Mouse (Mus musculus): ENCODE results near the gene Elp6. TPM values are rescaled to one million over a fixed set of nuclear protein-coding genes. Genes with fewer than 3 reads are reported as not detected.

Elp6 gene
- polyA plus RNA-seq, 1 experiment from 2014 or later: 41.5 TPM

Small RNA genes lying within 50 kb of the gene (microRNA-seq; reads per million reads assigned to microRNA genes)
- 148 reads per million, percentile 54 among the genes with 10 or more reads in this experiment for gene Mir6236

Other genes starting within 250 kb of the Elp6 start
- 206 and 217 TPM in 2 replicates for gene Smarcc1, start 187.5 kb upstream of the Elp6 start, polyA plus RNA-seq (2014; fragmentation: Nextera tagmentation; extraction: Ambion mirVana)
- gene Dhx30, start 187.3 kb upstream of the Elp6 start, polyA plus RNA-seq (2014; fragmentation: Nextera tagmentation; extraction: Ambion mirVana): 179 and 190 TPM in 2 replicates
- 0.32 and 0.35 TPM in 2 replicates for gene Cspg5, start 61.4 kb upstream of the Elp6 start, polyA plus RNA-seq (2014; fragmentation: Nextera tagmentation; extraction: Ambion mirVana)
- 22.1 and 23.9 TPM in 2 replicates for gene Scap, start 28.1 kb downstream of the Elp6 start, polyA plus RNA-seq (2014; fragmentation: Nextera tagmentation; extraction: Ambion mirVana)
- gene Ptpn23, start 103.0 kb downstream of the Elp6 start, polyA plus RNA-seq (2014; fragmentation: Nextera tagmentation; extraction: Ambion mirVana): 16.6 and 18.6 TPM in 2 replicates
- gene Ngp, start 114.6 kb downstream of the Elp6 start, polyA plus RNA-seq (2014; fragmentation: Nextera tagmentation; extraction: Ambion mirVana): 0.47 and 0.48 TPM in 2 replicates
- gene Klhl18, start 171.5 kb downstream of the Elp6 start, polyA plus RNA-seq (2014; fragmentation: Nextera tagmentation; extraction: Ambion mirVana): 9.2 and 9.4 TPM in 2 replicates
- 0.35 and 0.57 TPM in 2 replicates for gene Kif9, start 171.8 kb downstream of the Elp6 start, polyA plus RNA-seq (2014; fragmentation: Nextera tagmentation; extraction: Ambion mirVana)
- gene Setd2, start 227.4 kb downstream of the Elp6 start, polyA plus RNA-seq (2014; fragmentation: Nextera tagmentation; extraction: Ambion mirVana): 55.6 and 56.3 TPM in 2 replicates

Measured in limb, embryonic 11.5 days (tissue).